Mouse (Mus musculus): ENCODE results near the gene Rfx4. TPM values are rescaled to one million over a fixed set of nuclear protein-coding genes. Genes with fewer than 3 reads are reported as not detected.

Gene Rfx4
- polyA plus RNA-seq, 1 experiment, result not detected

GRCm38 (mm10) chr10:84712532-84712931 lies 43.3 kb upstream of the Rfx4 start:
- H3K4me1 ChIP-seq (ENCODE audit: control insufficient read depth, insufficient read depth, low read length), result no peaks in the 10 kb centered on the region
- 88% methylated on average over 6 of the region's 6 CpGs for WGBS
- no peak overlapping the region for H3K4me3 ChIP-seq (replicated peaks; ENCODE audit: control insufficient read depth, low read depth, low read length)
- no peak for TF ChIP-seq POLR2A (IDR thresholded peaks at IDR 0.05; ENCODE audit: borderline replicate concordance, control insufficient read depth, low read depth, low read length)
- no peak for TF ChIP-seq CTCF (IDR thresholded peaks at IDR 0.05; ENCODE audit: control insufficient read depth, insufficient read depth, low read length)
- H3K27ac ChIP-seq (ENCODE audit: control insufficient read depth, insufficient read depth, low read depth, low read length, poor library complexity), result no peak overlapping the region

GRCm38 (mm10) chr10:84713043-84713442 lies 42.8 kb upstream of the Rfx4 start:
- H3K4me3 ChIP-seq (replicated peaks; ENCODE audit: control insufficient read depth, low read depth, low read length), result no peak overlapping the region
- WGBS, result 80% methylated on average over 10 of the region's 10 CpGs
- TF ChIP-seq CTCF (IDR thresholded peaks at IDR 0.05; ENCODE audit: control insufficient read depth, insufficient read depth, low read length) (no peak), POLR2A (IDR thresholded peaks at IDR 0.05; ENCODE audit: borderline replicate concordance, control insufficient read depth, low read depth, low read length) (no peak)
- no peak overlapping the region for H3K27ac ChIP-seq (ENCODE audit: control insufficient read depth, insufficient read depth, low read depth, low read length, poor library complexity)
- H3K4me1 ChIP-seq (ENCODE audit: control insufficient read depth, insufficient read depth, low read length), result no peaks in the 10 kb centered on the region

- WGBS, result 93% methylated on average over 7 of the region's 7 CpGs
- H3K27ac ChIP-seq (ENCODE audit: control insufficient read depth, insufficient read depth, low read depth, low read length, poor library complexity), result no peak overlapping the region
- TF ChIP-seq POLR2A (IDR thresholded peaks at IDR 0.05; ENCODE audit: borderline replicate concordance, control insufficient read depth, low read depth, low read length) (no peak), CTCF (IDR thresholded peaks at IDR 0.05; ENCODE audit: control insufficient read depth, insufficient read depth, low read length) (no peak)
- H3K4me3 ChIP-seq (replicated peaks; ENCODE audit: control insufficient read depth, low read depth, low read length), result no peak overlapping the region
- H3K4me1 ChIP-seq (ENCODE audit: control insufficient read depth, insufficient read depth, low read length), result no peaks in the 10 kb centered on the region
Measured at GRCm38 (mm10) chr10:84715639-84716038, 40.2 kb upstream of the Rfx4 start.

- H3K4me1 ChIP-seq (ENCODE audit: control insufficient read depth, insufficient read depth, low read length), result no peaks in the 10 kb centered on the region
- WGBS, result 88% methylated on average over 7 of the region's 7 CpGs
- TF ChIP-seq CTCF (IDR thresholded peaks at IDR 0.05; ENCODE audit: control insufficient read depth, insufficient read depth, low read length) (no peak), POLR2A (IDR thresholded peaks at IDR 0.05; ENCODE audit: borderline replicate concordance, control insufficient read depth, low read depth, low read length) (no peak)
- no peak overlapping the region for H3K27ac ChIP-seq (ENCODE audit: control insufficient read depth, insufficient read depth, low read depth, low read length, poor library complexity)
- no peak overlapping the region for H3K4me3 ChIP-seq (replicated peaks; ENCODE audit: control insufficient read depth, low read depth, low read length)
Measured at GRCm38 (mm10) chr10:84716581-84716980, 39.3 kb upstream of the Rfx4 start.

- TF ChIP-seq CTCF (IDR thresholded peaks at IDR 0.05; ENCODE audit: control insufficient read depth, insufficient read depth, low read length), result no peak
- no peak for TF ChIP-seq POLR2A (IDR thresholded peaks at IDR 0.05; ENCODE audit: borderline replicate concordance, control insufficient read depth, low read depth, low read length)
- H3K27ac ChIP-seq (ENCODE audit: control insufficient read depth, insufficient read depth, low read depth, low read length, poor library complexity), result no peak overlapping the region
- no peak overlapping the region for H3K4me3 ChIP-seq (replicated peaks; ENCODE audit: control insufficient read depth, low read depth, low read length)
- no peaks in the 10 kb centered on the region for H3K4me1 ChIP-seq (ENCODE audit: control insufficient read depth, insufficient read depth, low read length)
- WGBS, result 85% methylated on average over 12 of the region's 12 CpGs
Measured at GRCm38 (mm10) chr10:84722711-84723110, 33.2 kb upstream of the Rfx4 start.

GRCm38 (mm10) chr10:84727005-84727404 lies 28.9 kb upstream of the Rfx4 start:
- no peak overlapping the region for H3K27ac ChIP-seq (ENCODE audit: control insufficient read depth, insufficient read depth, low read depth, low read length, poor library complexity)
- WGBS, result 83% methylated on average over 12 of the region's 12 CpGs
- H3K4me3 ChIP-seq (replicated peaks; ENCODE audit: control insufficient read depth, low read depth, low read length), result no peak overlapping the region
- TF ChIP-seq CTCF (IDR thresholded peaks at IDR 0.05; ENCODE audit: control insufficient read depth, insufficient read depth, low read length) (no peak), POLR2A (IDR thresholded peaks at IDR 0.05; ENCODE audit: borderline replicate concordance, control insufficient read depth, low read depth, low read length) (no peak)
- H3K4me1 ChIP-seq (ENCODE audit: control insufficient read depth, insufficient read depth, low read length), result no peaks in the 10 kb centered on the region

- H3K4me3 ChIP-seq (replicated peaks; ENCODE audit: control insufficient read depth, low read depth, low read length), result no peak overlapping the region
- WGBS, result 79% methylated on average over 4 of the region's 4 CpGs
- H3K27ac ChIP-seq (ENCODE audit: control insufficient read depth, insufficient read depth, low read depth, low read length, poor library complexity), result no peak overlapping the region
- no peaks in the 10 kb centered on the region for H3K4me1 ChIP-seq (ENCODE audit: control insufficient read depth, insufficient read depth, low read length)
- TF ChIP-seq POLR2A (IDR thresholded peaks at IDR 0.05; ENCODE audit: borderline replicate concordance, control insufficient read depth, low read depth, low read length), result no peak
- no peak for TF ChIP-seq CTCF (IDR thresholded peaks at IDR 0.05; ENCODE audit: control insufficient read depth, insufficient read depth, low read length)
Measured at GRCm38 (mm10) chr10:84727760-84728159, 28.1 kb upstream of the Rfx4 start.

GRCm38 (mm10) chr10:84730078-84730477 lies 25.8 kb upstream of the Rfx4 start:
- WGBS, result 81% methylated on average over 3 of the region's 3 CpGs
- TF ChIP-seq POLR2A (IDR thresholded peaks at IDR 0.05; ENCODE audit: borderline replicate concordance, control insufficient read depth, low read depth, low read length) (no peak), CTCF (IDR thresholded peaks at IDR 0.05; ENCODE audit: control insufficient read depth, insufficient read depth, low read length) (peak; percentile 44)
- Histone ChIP-seq H3K27ac (ENCODE audit: control insufficient read depth, insufficient read depth, low read depth, low read length, poor library complexity) (no peak overlapping the region), H3K4me3 (replicated peaks; ENCODE audit: control insufficient read depth, low read depth, low read length) (no peak overlapping the region), H3K4me1 (ENCODE audit: control insufficient read depth, insufficient read depth, low read length) (no peaks in the 10 kb centered on the region)

- 68% methylated on average over 9 of the region's 9 CpGs for WGBS
- no peak overlapping the region for H3K4me3 ChIP-seq (replicated peaks; ENCODE audit: control insufficient read depth, low read depth, low read length)
Measured at GRCm38 (mm10) chr10:84730956-84731355, 24.9 kb upstream of the Rfx4 start.

More at GRCm38 (mm10) chr10:84730956-84731355, 24.9 kb upstream of the Rfx4 start:
- H3K4me1 ChIP-seq (ENCODE audit: control insufficient read depth, insufficient read depth, low read length), result no peaks in the 10 kb centered on the region
- TF ChIP-seq CTCF (IDR thresholded peaks at IDR 0.05; ENCODE audit: control insufficient read depth, insufficient read depth, low read length) (no peak), POLR2A (IDR thresholded peaks at IDR 0.05; ENCODE audit: borderline replicate concordance, control insufficient read depth, low read depth, low read length) (no peak)
- no peak overlapping the region for H3K27ac ChIP-seq (ENCODE audit: control insufficient read depth, insufficient read depth, low read depth, low read length, poor library complexity)

All from bone marrow, adult 2 months (tissue).